Mouse (Mus musculus): ENCODE measurements around the gene Flrt2. TPM values are rescaled to one million over a fixed set of nuclear protein-coding genes. Genes with fewer than 3 reads are reported as not detected.

The Flrt2 gene
- polyA plus RNA-seq, 1 experiment from 2014 or later = 8.5 TPM

DNA sequence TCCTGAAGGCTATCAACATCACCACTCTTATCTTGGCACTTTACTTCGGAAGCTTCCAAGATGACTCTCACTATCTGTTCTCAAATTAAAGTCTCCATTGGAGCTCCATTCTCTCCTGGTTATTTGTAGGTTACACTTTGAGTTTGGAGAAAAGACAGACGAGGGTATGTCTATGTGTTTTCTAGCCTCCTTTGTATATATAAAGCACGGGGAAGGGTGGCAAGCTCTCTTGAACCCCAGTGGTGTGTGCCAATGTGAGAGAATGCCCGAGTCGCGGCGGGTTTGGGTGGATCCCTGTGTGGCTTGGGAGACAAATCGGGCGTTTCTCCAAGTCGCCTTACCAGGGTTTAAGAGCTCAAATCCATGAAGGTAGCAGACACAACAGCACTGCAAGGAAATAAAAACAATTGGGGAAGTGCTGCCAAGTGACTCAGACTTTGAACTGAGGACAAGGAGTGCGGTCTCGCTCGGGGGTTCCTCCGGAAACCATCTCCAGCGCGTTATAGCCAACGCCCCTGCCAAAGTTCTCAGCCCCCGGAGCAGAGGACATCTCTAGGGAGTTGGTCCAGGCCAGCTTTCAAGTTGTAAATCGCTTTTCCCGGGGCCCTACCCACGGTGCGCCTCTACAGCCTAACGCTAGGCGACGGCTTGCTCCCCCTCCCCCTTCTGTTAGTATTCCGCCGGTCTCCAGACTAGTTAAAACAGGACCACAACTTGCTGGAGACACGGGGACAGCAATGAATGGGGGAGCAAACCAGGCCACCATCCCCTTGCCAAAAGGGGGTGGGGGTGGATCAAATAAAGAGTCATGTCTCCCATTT lies 1.8 kb downstream of the Flrt2 start:
- Histone ChIP-seq H3K9me3 (ENCODE audit: control insufficient read depth, low read length) (no peaks in the 10 kb centered on the region), H3K4me1 (ENCODE audit: control insufficient read depth, insufficient read depth, low read length) (peaks cover 13% of the 10 kb centered on the region), H3K4me3 (ENCODE audit: low read length) (peak overlapping the region; percentile 62), H3K27me3 (replicated peaks; ENCODE audit: control insufficient read depth, insufficient read depth, low read length) (peaks cover 18% of the 10 kb centered on the region), H3K36me3 (ENCODE audit: control insufficient read depth, insufficient read depth, low read length) (no peaks in the 10 kb centered on the region), H3K27ac (ENCODE audit: low read length) (no peak overlapping the region), H3K4me2 (ENCODE audit: low read depth, low read length) (peak overlapping the region; percentile 85), H3K9ac (ENCODE audit: low read depth, low read length) (peak overlapping the region; percentile 60)
- ATAC-seq = peak; percentile 23; the same call in 1 of the 2 replicates
- 3% methylated on average over 28 of the region's 28 CpGs for WGBS

DNA sequence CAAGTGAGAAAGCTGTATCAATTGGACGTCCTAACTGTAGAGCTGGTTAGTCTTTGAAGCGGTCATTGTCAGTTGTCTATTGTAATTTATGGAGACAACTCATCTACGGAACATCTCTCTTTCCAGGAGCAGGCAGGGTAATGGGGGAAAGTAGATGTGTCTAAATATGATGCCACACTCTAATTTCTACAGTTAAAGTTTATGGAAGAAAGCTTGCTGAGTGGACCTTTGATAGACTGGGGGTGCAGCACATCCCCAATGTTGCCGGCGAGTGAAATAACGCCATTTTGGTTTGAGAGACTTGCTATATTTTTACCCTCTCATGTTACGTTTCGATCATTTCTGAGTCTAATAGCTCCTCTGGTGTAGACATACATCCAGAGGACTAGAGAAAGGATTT lies 2.5 kb downstream of the Flrt2 start:
- no peak for ATAC-seq
- Histone ChIP-seq H3K4me3 (ENCODE audit: low read length) (peak overlapping the region; percentile 62), H3K4me1 (ENCODE audit: control insufficient read depth, insufficient read depth, low read length) (peaks cover 13% of the 10 kb centered on the region), H3K27ac (ENCODE audit: low read length) (no peak overlapping the region), H3K4me2 (ENCODE audit: low read depth, low read length) (peak overlapping the region; percentile 85), H3K27me3 (replicated peaks; ENCODE audit: control insufficient read depth, insufficient read depth, low read length) (peaks cover 18% of the 10 kb centered on the region), H3K9me3 (ENCODE audit: control insufficient read depth, low read length) (no peaks in the 10 kb centered on the region), H3K36me3 (ENCODE audit: control insufficient read depth, insufficient read depth, low read length) (no peaks in the 10 kb centered on the region), H3K9ac (ENCODE audit: low read depth, low read length) (peak overlapping the region; percentile 60)
- whole genome bisulfite sequencing = under 1% methylated on average over 8 of the region's 8 CpGs

DNA sequence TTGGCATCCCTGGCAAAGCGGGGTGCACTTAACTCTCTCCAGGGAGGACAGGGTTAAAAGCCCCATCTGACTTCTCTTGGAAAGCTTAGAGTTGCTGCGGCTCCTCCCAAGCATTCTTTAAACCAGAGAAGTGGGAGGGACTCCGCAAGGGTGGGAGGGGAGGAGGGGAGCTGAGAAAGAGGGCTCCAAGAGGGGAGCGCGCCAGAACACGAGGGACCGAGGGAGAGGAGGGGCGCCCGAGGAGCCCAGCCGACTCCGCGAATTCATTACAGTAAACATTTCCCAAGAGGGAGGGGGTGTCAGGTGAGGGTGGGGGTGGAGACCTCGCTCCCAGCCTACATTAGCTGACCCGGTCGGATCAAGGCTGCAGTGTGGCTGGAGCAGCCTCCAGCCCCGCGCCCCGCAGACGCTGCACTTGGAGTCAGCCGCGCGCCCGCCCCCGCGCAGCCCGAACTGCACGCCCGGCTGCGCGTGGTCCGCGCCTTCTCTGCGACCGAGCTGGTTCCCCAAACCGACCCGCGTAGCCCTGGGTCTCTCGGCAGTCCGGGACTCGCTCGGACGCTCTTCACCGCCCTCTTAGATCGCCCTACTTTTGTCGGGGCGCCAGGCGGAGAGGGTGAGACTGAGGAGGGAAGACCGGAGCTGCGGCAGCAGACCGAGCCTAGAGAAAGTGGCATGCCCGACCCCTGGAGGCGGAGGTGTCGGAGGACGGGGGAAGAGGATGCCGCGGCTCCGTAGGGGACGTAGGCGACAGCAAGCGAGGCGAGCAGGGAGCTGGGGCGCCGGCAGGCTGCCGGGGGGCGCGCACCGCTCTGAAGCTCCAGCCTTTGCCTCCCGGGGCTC lies 3.2 kb downstream of the Flrt2 start:
- H3K27me3 ChIP-seq (replicated peaks; ENCODE audit: control insufficient read depth, insufficient read depth, low read length) = peaks cover 18% of the 10 kb centered on the region
- H3K9me3 ChIP-seq (ENCODE audit: control insufficient read depth, low read length) = no peaks in the 10 kb centered on the region
- under 1% methylated on average over 66 of the region's 68 CpGs for WGBS
- peak overlapping the region; percentile 67 for H3K27ac ChIP-seq (ENCODE audit: low read length)
- peak overlapping the region; percentile 62 for H3K4me3 ChIP-seq (ENCODE audit: low read length)
- ATAC-seq = peak; percentile 88
- H3K4me1 ChIP-seq (ENCODE audit: control insufficient read depth, insufficient read depth, low read length) = peaks cover 13% of the 10 kb centered on the region
- peak overlapping the region; percentile 85 for H3K4me2 ChIP-seq (ENCODE audit: low read depth, low read length)
- H3K36me3 ChIP-seq (ENCODE audit: control insufficient read depth, insufficient read depth, low read length) = no peaks in the 10 kb centered on the region
- H3K9ac ChIP-seq (ENCODE audit: low read depth, low read length) = peak overlapping the region; percentile 70

GRCm38 (mm10) chr12:95695834-95696521 lies 4.0 kb downstream of the Flrt2 start:
- peaks cover 13% of the 10 kb centered on the region for H3K4me1 ChIP-seq (ENCODE audit: control insufficient read depth, insufficient read depth, low read length)
- peak overlapping the region; percentile 67 for H3K27ac ChIP-seq (ENCODE audit: low read length)
- WGBS = under 1% methylated on average over 22 of the region's 28 CpGs
- H3K4me2 ChIP-seq (ENCODE audit: low read depth, low read length) = peak overlapping the region; percentile 85
- H3K27me3 ChIP-seq (replicated peaks; ENCODE audit: control insufficient read depth, insufficient read depth, low read length) = peaks cover 18% of the 10 kb centered on the region
- H3K9me3 ChIP-seq (ENCODE audit: control insufficient read depth, low read length) = no peaks in the 10 kb centered on the region
- peak; percentile 8; the same call in 1 of the 2 replicates for ATAC-seq
- peak overlapping the region; percentile 62 for H3K4me3 ChIP-seq (ENCODE audit: low read length)
- peak overlapping the region; percentile 70 for H3K9ac ChIP-seq (ENCODE audit: low read depth, low read length)
- H3K36me3 ChIP-seq (ENCODE audit: control insufficient read depth, insufficient read depth, low read length) = no peaks in the 10 kb centered on the region

DNA sequence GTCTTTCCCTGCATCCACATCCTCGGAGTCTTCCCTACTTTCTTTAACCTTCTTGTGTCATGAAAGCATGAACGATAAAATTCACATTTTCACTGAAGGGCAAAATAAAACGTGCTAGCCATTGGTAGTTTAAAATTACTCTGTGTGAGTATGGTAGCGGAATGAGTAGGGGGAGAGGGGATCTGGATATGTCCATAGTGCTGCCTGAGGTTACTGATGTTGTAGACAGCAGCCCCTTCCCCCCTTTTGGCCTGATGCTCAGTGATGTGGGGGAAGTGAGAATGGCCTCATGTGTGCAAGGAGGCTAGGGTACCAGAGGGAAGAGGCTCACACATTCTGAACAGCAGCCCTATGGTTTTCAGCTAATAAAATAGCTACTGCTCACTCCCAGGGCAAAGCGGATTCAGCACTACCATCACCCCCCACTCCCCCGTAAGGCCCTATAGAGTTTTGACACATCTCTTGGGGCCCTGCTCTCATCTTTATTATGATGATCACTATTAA lies 4.5 kb downstream of the Flrt2 start:
- no peak overlapping the region for H3K27ac ChIP-seq (ENCODE audit: low read length)
- peaks cover 18% of the 10 kb centered on the region for H3K27me3 ChIP-seq (replicated peaks; ENCODE audit: control insufficient read depth, insufficient read depth, low read length)
- peak overlapping the region; percentile 85 for H3K4me2 ChIP-seq (ENCODE audit: low read depth, low read length)
- H3K4me3 ChIP-seq (ENCODE audit: low read length) = peak overlapping the region; percentile 62
- H3K36me3 ChIP-seq (ENCODE audit: control insufficient read depth, insufficient read depth, low read length) = no peaks in the 10 kb centered on the region
- no peaks in the 10 kb centered on the region for H3K9me3 ChIP-seq (ENCODE audit: control insufficient read depth, low read length)
- WGBS = 17% methylated on average over 6 of the region's 6 CpGs
- ATAC-seq = no peak
- peaks cover 13% of the 10 kb centered on the region for H3K4me1 ChIP-seq (ENCODE audit: control insufficient read depth, insufficient read depth, low read length)
- peak overlapping the region; percentile 70 for H3K9ac ChIP-seq (ENCODE audit: low read depth, low read length)

- H3K9me3 ChIP-seq (ENCODE audit: control insufficient read depth, low read length) = no peaks in the 10 kb centered on the region
- no peak for ATAC-seq
- H3K4me2 ChIP-seq (ENCODE audit: low read depth, low read length) = peak overlapping the region; percentile 85; the same call in 1 of the 2 replicates
- H3K9ac ChIP-seq (ENCODE audit: low read depth, low read length) = no peak overlapping the region
- no peak overlapping the region for H3K27ac ChIP-seq (ENCODE audit: low read length)
- peaks cover 5% of the 10 kb centered on the region for H3K27me3 ChIP-seq (replicated peaks; ENCODE audit: control insufficient read depth, insufficient read depth, low read length)
- 54% methylated on average over 1 of the region's 1 CpGs for WGBS
- H3K36me3 ChIP-seq (ENCODE audit: control insufficient read depth, insufficient read depth, low read length) = no peaks in the 10 kb centered on the region
- H3K4me3 ChIP-seq (ENCODE audit: low read length) = no peak overlapping the region; the same call in 1 of the 2 replicates
- peaks cover 9% of the 10 kb centered on the region for H3K4me1 ChIP-seq (ENCODE audit: control insufficient read depth, insufficient read depth, low read length)
These were observed 6.5 kb downstream of the Flrt2 start for GRCm38 (mm10) chr12:95698556-95698955.

DNA sequence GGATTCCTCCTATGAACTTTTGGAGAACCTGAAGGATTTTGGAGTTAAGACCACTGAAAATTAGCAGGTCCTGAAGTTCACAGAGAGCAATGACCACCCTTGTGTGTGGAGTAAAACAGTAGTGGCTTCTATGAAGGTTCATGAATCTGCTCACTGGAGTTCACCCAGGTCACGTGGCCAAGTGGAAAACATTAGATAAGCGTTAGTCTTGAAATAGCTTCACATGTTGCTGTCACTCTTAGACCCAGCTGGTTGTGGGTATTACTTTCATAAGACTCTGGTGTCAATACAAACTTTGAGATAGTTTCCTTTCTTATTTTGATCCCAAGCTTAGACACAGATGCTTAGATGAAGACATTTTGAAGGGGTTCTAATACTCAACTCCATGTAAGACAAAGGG lies 8.7 kb downstream of the Flrt2 start:
- Histone ChIP-seq H3K4me3 (ENCODE audit: low read length) (no peak overlapping the region), H3K36me3 (ENCODE audit: control insufficient read depth, insufficient read depth, low read length) (no peaks in the 10 kb centered on the region), H3K4me2 (ENCODE audit: low read depth, low read length) (no peak overlapping the region), H3K9me3 (ENCODE audit: control insufficient read depth, low read length) (no peaks in the 10 kb centered on the region), H3K27ac (ENCODE audit: low read length) (no peak overlapping the region), H3K27me3 (replicated peaks; ENCODE audit: control insufficient read depth, insufficient read depth, low read length) (no peaks in the 10 kb centered on the region), H3K4me1 (ENCODE audit: control insufficient read depth, insufficient read depth, low read length) (peaks cover 4% of the 10 kb centered on the region; the same call in 1 of the 2 replicates), H3K9ac (ENCODE audit: low read depth, low read length) (no peak overlapping the region)
- ATAC-seq = no peak
- 80% methylated on average over 2 of the region's 2 CpGs for WGBS

- Histone ChIP-seq H3K27ac (ENCODE audit: low read length) (no peak overlapping the region), H3K4me3 (ENCODE audit: low read length) (no peak overlapping the region), H3K4me1 (ENCODE audit: control insufficient read depth, insufficient read depth, low read length) (peaks cover 4% of the 10 kb centered on the region; the same call in 1 of the 2 replicates), H3K36me3 (ENCODE audit: control insufficient read depth, insufficient read depth, low read length) (no peaks in the 10 kb centered on the region), H3K4me2 (ENCODE audit: low read depth, low read length) (no peak overlapping the region), H3K27me3 (replicated peaks; ENCODE audit: control insufficient read depth, insufficient read depth, low read length) (no peaks in the 10 kb centered on the region), H3K9ac (ENCODE audit: low read depth, low read length) (no peak overlapping the region), H3K9me3 (ENCODE audit: control insufficient read depth, low read length) (no peaks in the 10 kb centered on the region)
- ATAC-seq = no peak
These were observed 9.6 kb downstream of the Flrt2 start for GRCm38 (mm10) chr12:95701580-95701979.

DNA sequence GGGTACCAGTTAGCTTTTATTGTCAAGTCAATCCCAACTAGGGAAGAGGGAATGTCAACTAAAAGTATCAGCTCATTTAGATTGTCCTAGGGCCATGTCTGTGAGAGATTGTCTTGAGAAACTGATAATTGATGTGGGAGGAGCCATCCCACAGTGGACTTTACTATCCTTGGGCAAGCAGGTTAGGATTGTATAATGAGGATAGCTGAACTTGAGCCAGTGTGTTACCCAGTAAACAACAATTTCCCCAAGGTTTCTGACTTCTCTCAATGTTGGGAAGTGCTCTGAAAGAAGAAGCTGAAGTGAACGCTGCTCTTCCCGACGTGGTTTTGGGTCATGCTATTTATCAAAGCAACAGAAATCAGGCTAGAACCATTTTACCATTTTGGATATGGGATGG lies 13.0 kb downstream of the Flrt2 start:
- no peak overlapping the region for H3K9ac ChIP-seq (ENCODE audit: low read depth, low read length)
- H3K4me2 ChIP-seq (ENCODE audit: low read depth, low read length) = no peak overlapping the region
- H3K4me1 ChIP-seq (ENCODE audit: control insufficient read depth, insufficient read depth, low read length) = peaks cover 4% of the 10 kb centered on the region; the same call in 1 of the 2 replicates
- WGBS = 90% methylated on average over 3 of the region's 3 CpGs
- H3K36me3 ChIP-seq (ENCODE audit: control insufficient read depth, insufficient read depth, low read length) = no peaks in the 10 kb centered on the region
- H3K27ac ChIP-seq (ENCODE audit: low read length) = no peak overlapping the region
- no peak overlapping the region for H3K4me3 ChIP-seq (ENCODE audit: low read length)
- no peaks in the 10 kb centered on the region for H3K9me3 ChIP-seq (ENCODE audit: control insufficient read depth, low read length)
- no peak for ATAC-seq
- H3K27me3 ChIP-seq (replicated peaks; ENCODE audit: control insufficient read depth, insufficient read depth, low read length) = no peaks in the 10 kb centered on the region
